ENCODE assay signal across 20 mouse cellular contexts in the genomic region with DNA sequence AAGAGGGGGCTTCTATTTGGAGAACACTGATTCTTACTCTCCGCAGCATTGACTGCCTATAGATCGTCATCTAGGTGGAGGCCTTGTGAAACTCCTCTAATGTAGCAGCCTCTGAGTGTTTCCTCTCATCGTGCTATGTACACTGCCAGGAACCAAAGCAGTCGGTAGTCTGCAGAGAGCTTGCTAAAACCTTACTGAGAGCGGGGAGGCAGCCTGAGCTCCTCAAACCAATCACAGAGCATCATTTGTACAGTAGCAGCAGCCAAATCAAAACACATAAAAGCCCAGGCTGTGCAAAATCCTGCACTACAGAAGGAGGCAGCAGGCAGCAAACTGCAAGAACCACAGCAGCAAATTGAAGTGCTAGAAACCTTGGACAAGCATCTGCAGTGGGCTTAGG. TPM values are rescaled to one million over a fixed set of nuclear protein-coding genes. Genes with fewer than 3 reads are reported as not detected.
A peak's percentile ranks its signal among the peaks of the same experiment; 100 is the strongest.
DNase-seq lines count a peak whose midpoint lies in the region; ATAC-seq and TF ChIP-seq lines count a peak whose summit lies in the region.
"Had no signal": no experiment of that assay in that cellular context is flagged by ENCODE, and none has a peak within 500 bp of the region (broad histone marks: within the 10 kb centered on the region; RNA-seq: fewer than 3 reads in every experiment).

No protein-coding gene starts in this region.

- no peaks in the 10 kb centered on the region for H3K27me3 ChIP-seq in spleen, adult 2 months (ENCODE audit: control insufficient read depth, insufficient read depth, low read length)
- H3K27me3 ChIP-seq in hindbrain, embryonic 16.5 days (replicated peaks; ENCODE audit: control insufficient read depth, insufficient read depth, low read length) = no peaks in the 10 kb centered on the region
- H3K27me3 ChIP-seq: embryonic facial prominence, embryonic 13.5 days; forebrain, embryonic 12.5 days; heart, embryonic 12.5 days had no signal

- no peak for TF ChIP-seq POLR2A in spleen, adult 2 months (IDR thresholded peaks at IDR 0.05; ENCODE audit: low read depth, low read length)

- no peak overlapping the region for H3K4me3 ChIP-seq in spleen, adult 2 months (ENCODE audit: extremely low read depth, insufficient read depth, insufficient read length)
- no peak overlapping the region for H3K4me3 ChIP-seq in hindbrain, embryonic 16.5 days (ENCODE audit: low read length)
- H3K4me3 ChIP-seq: embryonic facial prominence, embryonic 13.5 days; forebrain, embryonic 12.5 days; heart, embryonic 12.5 days; hindbrain, embryonic 10.5 days had no signal

- peaks cover 12% of the 10 kb centered on the region for H3K36me3 ChIP-seq in spleen, adult 2 months (ENCODE audit: control insufficient read depth, insufficient read depth, low read length)
- H3K36me3 ChIP-seq in hindbrain, embryonic 16.5 days (ENCODE audit: control insufficient read depth, insufficient read depth, low read length) = no peaks in the 10 kb centered on the region
- H3K36me3 ChIP-seq: embryonic facial prominence, embryonic 13.5 days; forebrain, embryonic 12.5 days; G1E; heart, embryonic 12.5 days; hindbrain, embryonic 10.5 days had no signal

- no peak for DNase-seq in spleen, adult 2 months (ENCODE audit: low read depth in 1 of 2, low spot score in 2 of 2)
- DNase-seq in spleen, adult 12 weeks (ENCODE audit: low spot score) = no peak
- peak; percentile 33 for DNase-seq in T-cell, adult 2 months (ENCODE audit: low spot score)
- DNase-seq in thymus, postnatal 14 days = peak; percentile 39
- no peak for DNase-seq in layer of hippocampus, postnatal 36 days
- no peak for DNase-seq in heart, adult 11 months
- DNase-seq: adrenal gland, postnatal 10 days; cerebellum, adult 18-20 months; cerebellum, adult 9-11 months; cerebellum, postnatal 36 days; forebrain, postnatal 0 days; gastrocnemius, postnatal 14 days had no signal

- no peak overlapping the region for H3K4me2 ChIP-seq in hindbrain, embryonic 16.5 days (ENCODE audit: low read length)
- H3K4me2 ChIP-seq: embryonic facial prominence, embryonic 13.5 days; forebrain, embryonic 12.5 days; heart, embryonic 12.5 days; hindbrain, embryonic 14.5 days had no signal

- peaks cover 17% of the 10 kb centered on the region; the same call in 1 of the 2 replicates for H3K4me1 ChIP-seq in spleen, adult 2 months (ENCODE audit: control insufficient read depth, insufficient read depth, insufficient read length)
- H3K4me1 ChIP-seq in hindbrain, embryonic 16.5 days (ENCODE audit: control insufficient read depth, insufficient read depth, low read depth, low read length) = no peaks in the 10 kb centered on the region
- H3K4me1 ChIP-seq: embryonic facial prominence, embryonic 13.5 days; forebrain, embryonic 12.5 days; heart, embryonic 12.5 days had no signal

- 0 out of 2 replicates have a peak overlapping the region, but pooled peaks have one; percentile 74 for H3K27ac ChIP-seq in spleen, adult 2 months (ENCODE audit: insufficient read depth, low read length)
- no peak overlapping the region for H3K27ac ChIP-seq in hindbrain, embryonic 16.5 days (ENCODE audit: low read depth, low read length)
- H3K27ac ChIP-seq: embryonic facial prominence, embryonic 13.5 days; forebrain, embryonic 12.5 days; hindbrain, embryonic 10.5 days; hindbrain, embryonic 14.5 days had no signal

- no peak for ATAC-seq in hindbrain, embryonic 16.5 days
- ATAC-seq: forebrain, postnatal 0 days had no signal

- H3K9me3 ChIP-seq in hindbrain, embryonic 16.5 days (ENCODE audit: control insufficient read depth, low read length) = no peaks in the 10 kb centered on the region
- H3K9me3 ChIP-seq: embryonic facial prominence, embryonic 13.5 days; forebrain, embryonic 12.5 days; hindbrain, embryonic 10.5 days had no signal

- no peak for TF ChIP-seq CTCF in spleen, adult 2 months (IDR thresholded peaks at IDR 0.05; ENCODE audit: extremely low read depth, insufficient read depth, insufficient read length, insufficient replicate concordance)

- no peak overlapping the region for H3K9ac ChIP-seq in hindbrain, embryonic 16.5 days (ENCODE audit: low read depth, low read length)
- H3K9ac ChIP-seq: embryonic facial prominence, embryonic 13.5 days; forebrain, embryonic 12.5 days; forebrain, postnatal 0 days; heart, embryonic 12.5 days; hindbrain, embryonic 14.5 days had no signal

- 76% methylated on average over 5 of the region's 5 CpGs for WGBS in spleen, adult 2 months
- 98% methylated on average over 5 of the region's 5 CpGs for WGBS in hindbrain, embryonic 16.5 days

RNA-seq across cellular contexts. Expression of gene Gbp9, which starts 25.7 kb away (rescaled TPM):
- 10.8 and 15.7 TPM in 2 replicates for polyA plus RNA-seq in spleen, adult 2 months (2012; rRNA removed)
- 1 to 10 TPM; 1.7 to 2.3 TPM for total RNA-seq in layer of hippocampus, postnatal 36 days (2021)
- 1.5 and 1.6 TPM in 2 replicates for polyA plus RNA-seq in hindbrain, embryonic 16.5 days (2015; fragmentation: Nextera tagmentation; extraction: Ambion mirVana)
- polyA plus RNA-seq: C2C12, G1E had no signal

RNA-seq across cellular contexts. Expression of gene Gbp8, which starts 25.7 kb away (rescaled TPM):
- 9.8 and 12.8 TPM in 2 replicates for polyA plus RNA-seq in spleen, adult 2 months (2012; rRNA removed)
- total RNA-seq in layer of hippocampus, postnatal 36 days (2021) = not detected
- polyA plus RNA-seq in hindbrain, embryonic 16.5 days (2015; fragmentation: Nextera tagmentation; extraction: Ambion mirVana) = 0.63 and 0.65 TPM in 2 replicates
- total RNA-seq: forebrain, postnatal 0 days; gastrocnemius, postnatal 14 days had no signal
- polyA plus RNA-seq: C2C12; embryonic facial prominence, embryonic 13.5 days; G1E had no signal

RNA-seq across cellular contexts. Expression of gene Gbp4, which starts 25.7 kb away (rescaled TPM):
- 21.3 and 30.8 TPM in 2 replicates for polyA plus RNA-seq in spleen, adult 2 months (2012; rRNA removed)
- total RNA-seq in layer of hippocampus, postnatal 36 days (2021) = 1 to 10 TPM in 1 of 2 experiments, under 1 TPM in 1; 0.95 to 1.1 TPM
- polyA plus RNA-seq in hindbrain, embryonic 16.5 days (2015; fragmentation: Nextera tagmentation; extraction: Ambion mirVana) = 1.5 and 2.0 TPM in 2 replicates
- polyA plus RNA-seq: C2C12, G1E had no signal

Comparison
In these comparisons a context has a peak if more than half of its experiments do, and no peak if none do; other contexts are left out.
1. DNase-seq: peak in T-cell, adult 2 months (single experiment) and thymus, postnatal 14 days (single experiment); none in spleen, adult 2 months (0 of 2), spleen, adult 12 weeks (single experiment), layer of hippocampus, postnatal 36 days (0 of 2) and heart, adult 11 months (single experiment).